Mouse (Mus musculus) hindlimb bud, embryonic 11.5 days (tissue): Measurements from ENCODE around the gene Tspear.
"Not testable (repeated sequence)": the region's sequence is repeated elsewhere in the genome, so short reads cannot be mapped to it uniquely, and the experiment has no call there.

Source experiments
- DNase-seq: peaks from one replicate; pipeline ENCODE4 v3.0.0-alpha.2; 2012; ENCODE audit warnings: low read depth, low spot score; ENCODE audit errors: extremely low spot score

Tspear gene

GRCm38 (mm10) chr10:77685895-77686664, at the start of gene Tspear:
Gene Tspear (plus strand): TSS chr10:77686569.
- no peak for DNase-seq

GRCm38 (mm10) chr10:77638956-77639355, 47.4 kb upstream of the Tspear start:
- DNase-seq: no peak

- no peak for DNase-seq
These were observed 43.2 kb upstream of the Tspear start for GRCm38 (mm10) chr10:77643160-77643559.

- DNase-seq: no peak
These were observed 40.8 kb upstream of the Tspear start for GRCm38 (mm10) chr10:77645571-77645970.

- DNase-seq: no peak
These were observed 38.9 kb upstream of the Tspear start for GRCm38 (mm10) chr10:77647461-77647860.

- DNase-seq: no peak
These were observed 38.5 kb upstream of the Tspear start for GRCm38 (mm10) chr10:77647901-77648300.

GRCm38 (mm10) chr10:77652046-77652445, 34.3 kb upstream of the Tspear start:
- DNase-seq: no peak

- no peak for DNase-seq
These were observed 27.9 kb upstream of the Tspear start for GRCm38 (mm10) chr10:77658286-77658994.

GRCm38 (mm10) chr10:77663949-77664665, 22.3 kb upstream of the Tspear start:
- no peak for DNase-seq

GRCm38 (mm10) chr10:77666342-77666741, 20.0 kb upstream of the Tspear start:
- DNase-seq: no peak

GRCm38 (mm10) chr10:77667402-77667801, 19.0 kb upstream of the Tspear start:
- DNase-seq: no peak

- DNase-seq: no peak
These were observed 15.7 kb upstream of the Tspear start for GRCm38 (mm10) chr10:77670710-77671109.

GRCm38 (mm10) chr10:77671519-77671918, 14.8 kb upstream of the Tspear start:
- no peak for DNase-seq

GRCm38 (mm10) chr10:77673765-77674164, 12.6 kb upstream of the Tspear start:
- no peak for DNase-seq

- no peak for DNase-seq
These were observed 8.8 kb upstream of the Tspear start for GRCm38 (mm10) chr10:77677562-77677961.

- DNase-seq: no peak
These were observed 3.4 kb upstream of the Tspear start for GRCm38 (mm10) chr10:77682994-77683393.

GRCm38 (mm10) chr10:77684181-77684580, 2.2 kb upstream of the Tspear start:
- no peak for DNase-seq

GRCm38 (mm10) chr10:77687021-77687420, 652 bp downstream of the Tspear start:
- no peak for DNase-seq

- not testable (repeated sequence) for DNase-seq
These were observed 4.0 kb downstream of the Tspear start, which contains the start of gene Gm19402 for GRCm38 (mm10) chr10:77690356-77690807. Gene Gm19402 (minus strand): TSS chr10:77690757.

- no peak for DNase-seq
These were observed 10.8 kb downstream of the Tspear start, which contains the start of gene Gm9508 for GRCm38 (mm10) chr10:77697133-77697532. Gene Gm9508 (minus strand): TSS chr10:77697233.

GRCm38 (mm10) chr10:77706326-77706725, 20.0 kb downstream of the Tspear start, which contains the start of gene Gm10272:
Gene Gm10272 (plus strand): TSS chr10:77706626.
- DNase-seq: no peak
